Mouse (Mus musculus): ENCODE results near the gene Asb2.

Asb2 gene

GRCm38 (mm10) chr12:103355746-103356414 lies at the start of gene Asb2:
Asb2 (minus strand) TSS chr12:103356001.
- no peak for DNase-seq

GRCm38 (mm10) chr12:103404131-103404530 lies 48.3 kb upstream of the Asb2 start:
- DNase-seq, result no peak

- DNase-seq, result no peak
Measured at GRCm38 (mm10) chr12:103396751-103397150, 41.0 kb upstream of the Asb2 start.

GRCm38 (mm10) chr12:103395486-103396275 lies 39.9 kb upstream of the Asb2 start:
- DNase-seq, result peak; percentile 41

DNA sequence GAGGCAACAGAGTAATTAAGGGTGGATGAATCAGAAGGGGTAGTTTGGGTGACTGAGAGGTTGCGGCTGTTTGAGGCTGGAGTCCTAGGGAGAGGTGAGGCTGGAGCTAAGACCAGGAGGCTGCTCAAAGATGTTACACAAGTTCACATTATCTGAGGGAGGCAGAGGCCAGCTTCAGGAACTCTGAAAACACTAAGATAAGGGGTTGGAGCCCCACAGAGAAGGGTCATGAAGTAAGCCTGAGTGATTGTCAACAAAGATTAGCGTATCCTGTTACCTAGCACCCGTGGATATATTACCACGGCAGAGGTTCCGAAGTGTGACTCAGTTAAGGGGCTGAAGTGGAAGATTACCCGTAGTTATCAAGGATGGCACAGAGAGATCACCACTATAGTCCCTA lies 37.7 kb upstream of the Asb2 start:
- DNase-seq, result no peak

DNA sequence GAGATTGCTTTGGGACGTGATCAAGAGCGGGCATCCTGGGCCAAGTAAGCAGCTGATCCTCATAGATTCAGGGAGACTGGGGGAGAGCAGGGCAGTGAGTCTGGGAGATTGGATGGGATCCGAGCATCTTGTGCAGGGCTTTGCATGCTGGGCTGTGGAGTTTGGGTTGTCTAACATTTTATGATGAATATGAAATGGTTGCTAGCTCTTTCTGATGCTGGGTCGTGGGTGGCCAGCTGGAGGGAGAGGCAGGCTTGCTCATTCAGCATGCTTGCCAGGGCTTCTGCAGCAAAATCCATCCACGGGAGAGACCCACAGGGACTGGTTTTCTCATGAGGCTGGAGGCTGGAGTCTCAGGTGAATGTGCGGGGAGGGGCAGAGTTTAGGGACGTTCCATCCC lies 35.3 kb upstream of the Asb2 start:
- no peak for DNase-seq

DNA sequence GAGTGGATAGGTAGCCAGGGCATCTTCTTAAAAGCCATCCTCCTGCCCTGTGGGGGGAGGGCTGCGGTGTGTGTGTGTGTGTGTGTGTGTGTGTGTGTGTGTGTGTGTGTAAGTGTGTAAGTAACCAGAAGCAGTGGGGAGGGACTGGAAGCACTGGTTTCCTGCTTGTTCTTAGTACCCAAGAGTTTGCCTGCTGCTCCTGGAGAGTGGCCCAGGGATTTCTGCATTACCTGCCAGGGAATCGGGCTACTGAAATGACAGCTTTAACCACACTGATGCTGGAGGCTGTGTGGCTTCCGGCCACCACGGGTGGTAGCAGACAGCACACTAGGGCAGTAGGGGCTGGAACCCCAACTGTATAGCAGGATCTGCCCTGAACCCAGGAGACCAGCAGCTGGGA lies 34.2 kb upstream of the Asb2 start:
- no peak for DNase-seq

- DNase-seq, result no peak
Measured at GRCm38 (mm10) chr12:103389348-103389727, 33.5 kb upstream of the Asb2 start.

DNA sequence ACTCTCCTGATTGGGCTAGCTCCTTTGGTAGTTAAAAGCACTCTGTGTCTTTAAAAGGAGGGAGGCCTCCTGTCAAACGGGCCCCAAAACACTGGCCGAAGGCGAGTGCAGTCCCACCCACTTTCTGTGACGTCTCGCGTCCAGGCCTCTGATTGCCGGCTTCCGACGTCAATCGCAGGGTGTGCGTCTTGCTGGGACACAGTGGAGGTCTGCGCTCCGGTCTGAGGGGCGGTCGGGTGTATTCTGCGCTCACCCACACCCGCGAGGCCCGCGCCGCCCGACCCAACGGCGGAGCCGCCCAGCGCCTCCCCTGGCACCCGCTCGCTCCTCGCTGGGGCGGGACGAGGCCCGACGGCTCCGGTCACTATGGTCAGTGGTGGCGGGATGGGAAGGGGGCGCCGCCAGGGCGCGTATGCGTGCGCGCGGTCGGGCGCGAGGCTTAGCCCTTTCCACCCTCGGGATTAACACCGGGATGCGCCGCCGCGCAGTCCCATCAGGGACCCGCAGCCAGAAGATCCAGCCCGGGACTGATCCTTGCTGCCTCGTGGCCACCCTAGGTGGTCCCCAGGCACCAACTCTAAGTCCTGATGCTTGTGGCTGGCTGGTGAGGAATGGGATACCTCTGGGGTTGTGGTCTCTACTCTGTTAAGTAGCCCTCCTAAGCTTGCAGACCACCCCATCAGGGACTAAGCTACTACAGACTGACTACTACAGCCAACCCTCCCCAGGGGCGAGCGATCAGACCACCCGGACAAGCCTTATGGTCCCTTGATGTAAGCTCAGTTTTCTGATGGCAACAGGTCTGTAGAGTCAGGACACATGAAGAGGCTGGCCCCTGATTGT lies 32.9 kb upstream of the Asb2 start, which contains the start of gene Otub2:
Gene Otub2, plus strand, starts transcription at position 178 of the 843 bp plus-strand sequence.
- DNase-seq, result peak; percentile 97

GRCm38 (mm10) chr12:103380226-103380625 lies 24.4 kb upstream of the Asb2 start:
- no peak for DNase-seq

- DNase-seq, result no peak
Measured at GRCm38 (mm10) chr12:103376774-103377173, 21.0 kb upstream of the Asb2 start.

DNA sequence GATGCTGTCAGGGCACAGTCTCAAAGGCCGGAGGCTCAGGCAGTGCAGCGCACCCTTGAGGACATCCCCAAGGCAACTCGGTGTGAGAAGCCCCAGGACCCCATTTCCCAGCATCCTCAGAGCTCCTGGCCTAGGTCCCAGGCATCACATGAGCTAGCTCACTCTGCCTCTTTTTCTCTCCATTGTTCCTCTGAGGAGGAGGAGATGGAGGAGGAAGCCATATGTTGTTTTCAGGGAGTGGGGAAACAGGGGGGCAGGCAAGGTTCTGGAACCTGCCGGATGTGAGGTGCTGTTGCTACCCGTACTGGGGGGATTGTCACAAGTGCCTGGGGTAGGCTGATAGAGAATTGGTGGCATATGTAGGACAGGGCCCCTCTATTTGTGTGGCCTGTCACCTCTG lies 20.3 kb upstream of the Asb2 start:
- DNase-seq, result no peak

GRCm38 (mm10) chr12:103373530-103374236 lies 17.9 kb upstream of the Asb2 start:
- no peak for DNase-seq

- DNase-seq, result peak; percentile 64
Measured at GRCm38 (mm10) chr12:103371711-103372110, 15.9 kb upstream of the Asb2 start.

GRCm38 (mm10) chr12:103370861-103371260 lies 15.1 kb upstream of the Asb2 start:
- no peak for DNase-seq

GRCm38 (mm10) chr12:103368777-103369176 lies 13.0 kb upstream of the Asb2 start:
- DNase-seq, result no peak

GRCm38 (mm10) chr12:103368326-103368669 lies 12.5 kb upstream of the Asb2 start:
- DNase-seq, result no peak

DNA sequence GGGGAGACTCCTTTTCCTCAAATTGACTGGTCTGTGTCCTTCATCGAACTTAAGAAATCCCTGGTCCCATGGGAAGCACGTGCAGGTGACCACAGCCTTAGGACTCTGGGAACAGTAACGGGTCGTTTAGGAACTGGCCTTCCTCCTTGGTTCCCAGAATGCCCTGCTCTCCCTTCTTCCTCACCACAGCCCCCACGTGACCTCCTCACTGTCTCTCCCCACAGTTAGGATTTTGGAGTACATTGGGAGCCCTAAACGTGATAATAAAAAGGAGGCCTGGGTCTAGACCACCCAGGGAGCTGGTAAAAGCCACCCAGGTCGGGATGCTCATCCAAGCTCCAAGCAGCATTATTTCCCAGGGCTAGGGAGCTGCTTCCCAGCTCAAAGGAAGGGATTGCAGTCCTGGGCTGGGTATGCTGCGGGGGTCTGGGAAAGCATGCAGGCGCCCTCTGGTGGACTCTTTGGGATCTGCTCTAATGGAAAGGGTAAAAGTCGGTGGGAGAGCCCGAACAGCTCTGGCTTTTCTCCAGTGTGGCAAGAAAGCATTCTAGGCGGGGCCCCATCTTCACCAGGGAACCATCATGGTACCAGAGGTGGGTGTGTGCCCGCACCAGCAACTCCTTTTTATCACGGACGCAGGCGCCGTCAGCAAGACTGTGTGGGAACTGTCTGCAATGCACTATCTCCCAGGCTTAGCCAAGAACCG lies 12.0 kb upstream of the Asb2 start:
- DNase-seq, result peak; percentile 68

DNA sequence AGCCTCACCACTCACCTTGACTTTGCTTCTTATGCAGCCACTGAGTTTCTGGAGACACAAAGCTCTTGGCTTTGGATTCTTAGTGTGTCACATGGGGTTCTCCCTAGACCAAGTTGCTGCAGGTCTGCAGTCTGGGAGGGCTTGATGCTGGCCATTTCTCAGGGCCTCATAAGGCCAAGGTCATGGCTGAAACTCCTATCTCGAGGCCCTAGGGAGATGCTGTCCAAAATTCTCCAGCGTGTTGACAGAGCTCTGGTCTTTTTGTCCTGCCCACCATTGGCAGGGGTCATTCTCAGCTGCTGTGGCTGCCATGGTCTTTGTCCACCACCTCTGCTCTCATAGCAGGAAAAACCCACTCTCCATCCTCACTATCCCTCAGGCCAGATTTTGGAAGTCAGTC lies 11.4 kb upstream of the Asb2 start:
- no peak for DNase-seq

- no peak for DNase-seq
Measured at GRCm38 (mm10) chr12:103362336-103362735, 6.5 kb upstream of the Asb2 start.

- no peak for DNase-seq
Measured at GRCm38 (mm10) chr12:103361539-103362307, 5.9 kb upstream of the Asb2 start.

Measured in kidney, adult 18-20 months (tissue).